Mouse (Mus musculus) olfactory bulb, adult 2 months (tissue): ENCODE data around the gene Tagln2.

Experiments
- CTCF ChIP-seq: fragments of 200-500 bp; IDR thresholded peaks from 2 replicates; pipeline ENCODE4 v1.5.1; 2012; ENCODE audit warnings: low read depth, mild to moderate bottlenecking, low read length, moderate library complexity; ENCODE audit not compliant: insufficient read depth
- POLR2A ChIP-seq: fragments of 200-500 bp; IDR thresholded peaks from 2 replicates; pipeline ENCODE4 v1.6.1; 2012; ENCODE audit warnings: mild to moderate bottlenecking, low read depth, low read length, moderate library complexity; ENCODE audit not compliant: insufficient read depth

DNA sequence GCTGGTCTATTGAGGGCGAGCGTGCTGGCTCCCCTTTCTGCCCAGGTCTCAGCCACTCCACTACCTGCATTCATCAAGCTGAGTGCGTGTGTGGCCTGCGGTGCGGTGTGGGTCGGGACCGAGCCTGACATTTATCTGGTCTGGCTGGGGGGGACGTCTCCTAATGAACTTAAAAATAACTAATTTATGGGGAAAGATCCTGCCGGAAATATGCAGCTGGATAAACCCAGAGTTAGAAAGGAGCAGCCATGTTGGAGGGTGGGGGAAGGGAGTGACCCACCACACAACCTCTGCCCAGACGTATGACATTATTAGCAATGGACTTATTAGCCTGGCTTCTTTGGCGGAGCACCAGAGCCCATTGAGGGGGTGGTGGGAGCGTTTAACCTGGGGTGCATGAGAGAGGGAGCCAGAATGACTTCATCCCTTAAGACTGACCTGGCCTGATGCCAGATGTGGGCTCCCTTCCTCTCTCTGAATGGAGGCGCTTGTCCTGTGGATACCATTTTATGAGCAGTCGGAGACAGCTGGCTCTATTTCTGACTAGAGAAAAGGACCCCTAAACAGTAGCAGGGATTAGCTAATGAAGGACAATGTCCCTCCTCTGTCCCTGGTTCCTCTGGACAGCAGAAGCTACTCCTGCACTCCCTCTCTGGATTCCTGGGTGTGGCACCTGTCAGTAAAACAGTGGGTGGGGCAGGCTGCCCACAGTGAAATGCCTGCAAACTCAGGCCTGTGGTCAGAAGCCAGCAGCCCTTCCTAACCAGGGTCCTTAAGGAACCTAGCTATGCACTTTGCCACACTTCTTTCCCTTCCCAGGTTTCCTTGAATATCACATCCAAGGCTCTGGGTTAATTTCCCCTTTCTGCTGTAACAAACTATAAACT is 3.5 kb downstream of the Tagln2 start:
- TF ChIP-seq CTCF (no peak), POLR2A (no peak)
